Mouse (Mus musculus): ENCODE measurements around the gene Ctla4.

Gene Ctla4

DNA sequence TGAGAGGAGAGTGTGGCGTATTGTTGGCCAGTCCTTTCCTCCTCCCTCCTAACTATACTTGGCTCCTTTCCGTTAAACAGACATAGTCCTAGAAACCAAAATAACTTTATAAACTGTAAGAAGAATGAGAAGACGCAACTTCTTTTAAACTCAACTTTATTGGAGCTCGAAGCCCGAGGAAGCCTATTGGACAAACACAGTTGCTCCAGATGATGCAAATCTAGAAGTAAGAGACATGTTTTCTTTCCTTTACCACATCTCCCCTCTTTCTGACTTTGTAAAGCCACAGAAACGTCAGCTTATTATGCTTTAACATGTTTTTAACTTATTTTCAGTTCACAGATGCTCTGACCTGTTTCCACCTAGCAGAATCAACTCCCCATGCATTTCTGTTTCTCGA, at the start of gene Ctla4:
Gene Ctla4 (plus strand): TSS at position 20 of the 400 bp plus-strand sequence.
- DNase-seq (ENCODE audit: low read depth, low spot score): no peak

DNA sequence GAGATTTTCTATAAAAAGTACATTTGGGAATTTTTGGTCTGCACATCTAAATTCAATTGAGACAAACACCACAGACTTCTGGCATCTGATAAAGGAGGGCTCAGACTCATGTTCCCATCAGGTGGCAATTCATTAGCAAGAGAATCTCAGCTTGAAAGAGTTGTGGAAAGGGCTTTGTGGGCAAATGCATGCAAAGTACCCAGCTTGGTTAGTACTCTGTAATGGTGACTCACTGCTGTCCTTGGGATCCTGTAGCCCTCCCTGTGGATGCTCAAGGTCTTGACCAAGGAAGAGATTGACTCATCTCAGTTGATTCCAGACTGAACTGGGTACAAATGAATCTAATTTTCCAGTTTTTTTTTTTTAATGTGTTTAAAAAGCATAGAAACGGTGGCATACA, 47.6 kb upstream of the Ctla4 start:
- no peak for DNase-seq (ENCODE audit: low read depth, low spot score)

DNA sequence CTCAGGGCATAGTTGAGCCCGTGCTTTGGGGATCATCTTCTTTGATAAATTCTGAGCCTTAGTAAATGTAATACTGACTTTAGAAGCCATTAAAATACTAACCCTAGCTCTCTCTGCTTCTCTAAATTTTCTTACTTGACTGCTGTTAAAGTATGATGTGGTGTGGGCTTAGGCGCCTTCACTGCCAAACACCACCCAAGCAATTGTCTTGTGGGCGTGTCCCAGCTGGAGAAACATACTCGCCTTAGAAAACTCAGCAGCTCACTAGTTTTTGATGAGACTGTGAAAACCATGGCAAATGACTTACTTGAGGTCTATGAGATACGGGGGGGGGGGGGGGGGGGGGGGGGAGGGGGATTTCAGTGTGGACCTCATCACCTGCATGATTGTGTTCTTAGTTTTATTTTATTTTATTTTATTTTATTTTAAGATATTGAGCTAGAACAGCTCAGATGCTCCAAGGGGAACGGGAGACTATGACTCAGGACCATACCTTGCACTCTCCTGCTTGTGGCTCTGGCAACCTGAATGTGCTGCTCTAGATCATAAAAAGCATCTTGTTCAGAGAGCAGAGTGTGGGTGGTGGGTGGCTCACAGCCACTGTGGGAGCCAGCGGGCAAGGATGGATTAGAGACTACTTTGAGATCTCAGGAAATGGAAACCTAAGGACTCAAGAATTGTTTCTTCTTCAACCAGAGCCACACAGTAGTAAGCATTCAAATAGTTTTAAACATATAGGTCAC, 41.3 kb upstream of the Ctla4 start:
- no peak for DNase-seq (ENCODE audit: low read depth, low spot score)

DNA sequence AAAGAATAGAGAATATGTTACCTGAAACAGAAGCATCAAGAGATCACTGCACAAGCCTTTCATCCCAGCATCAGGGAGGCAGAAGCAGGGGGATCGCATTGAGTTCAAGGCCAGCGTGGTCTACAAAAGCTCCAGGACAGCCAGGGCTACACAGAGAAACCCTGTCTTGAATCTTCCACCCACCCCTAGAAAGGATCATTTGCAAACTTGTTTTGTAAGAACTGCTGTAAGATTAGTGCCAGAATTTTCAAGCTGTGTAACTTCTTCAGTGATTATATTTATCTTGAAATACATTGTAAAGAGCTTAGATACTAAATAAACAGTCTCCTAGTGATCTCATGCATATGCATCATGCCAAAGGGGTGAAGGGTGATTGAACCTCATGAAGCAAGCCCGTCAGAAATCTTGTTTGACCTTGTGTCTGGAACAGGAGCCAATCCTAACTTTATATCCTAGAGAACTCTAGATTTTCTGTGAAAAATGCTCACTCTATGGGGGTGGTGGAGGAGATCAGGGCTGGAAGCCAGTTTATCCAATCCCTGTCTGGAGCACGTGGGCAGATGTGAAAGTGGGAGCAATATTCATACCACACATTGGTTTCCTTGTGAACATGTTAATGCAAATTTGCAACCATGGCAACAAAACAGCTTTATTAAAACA, 40.1 kb upstream of the Ctla4 start:
- no peak for DNase-seq (ENCODE audit: low read depth, low spot score)

- DNase-seq (ENCODE audit: low read depth, low spot score): no peak
Measured at GRCm38 (mm10) chr1:60849112-60849511, 37.7 kb upstream of the Ctla4 start.

DNA sequence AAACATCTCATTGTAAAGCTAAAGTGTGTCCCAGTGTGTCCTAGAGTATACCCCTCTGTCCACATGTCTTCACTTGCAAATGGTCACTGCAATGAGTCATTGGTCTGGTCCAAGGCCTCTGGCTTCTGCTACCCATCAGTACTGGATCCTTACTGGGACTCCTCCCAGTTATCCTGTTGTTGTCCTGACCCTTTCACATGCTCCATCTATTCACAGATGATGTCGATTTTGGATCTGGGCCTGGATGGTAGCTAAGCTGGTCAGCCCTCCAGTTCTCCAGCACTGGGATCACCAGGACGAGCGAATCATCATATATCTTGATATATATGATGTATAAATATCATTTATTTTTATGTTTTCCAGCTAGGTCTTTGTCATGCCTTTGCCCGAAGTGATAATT, 37.0 kb upstream of the Ctla4 start:
- no peak for DNase-seq (ENCODE audit: low read depth, low spot score)

DNA sequence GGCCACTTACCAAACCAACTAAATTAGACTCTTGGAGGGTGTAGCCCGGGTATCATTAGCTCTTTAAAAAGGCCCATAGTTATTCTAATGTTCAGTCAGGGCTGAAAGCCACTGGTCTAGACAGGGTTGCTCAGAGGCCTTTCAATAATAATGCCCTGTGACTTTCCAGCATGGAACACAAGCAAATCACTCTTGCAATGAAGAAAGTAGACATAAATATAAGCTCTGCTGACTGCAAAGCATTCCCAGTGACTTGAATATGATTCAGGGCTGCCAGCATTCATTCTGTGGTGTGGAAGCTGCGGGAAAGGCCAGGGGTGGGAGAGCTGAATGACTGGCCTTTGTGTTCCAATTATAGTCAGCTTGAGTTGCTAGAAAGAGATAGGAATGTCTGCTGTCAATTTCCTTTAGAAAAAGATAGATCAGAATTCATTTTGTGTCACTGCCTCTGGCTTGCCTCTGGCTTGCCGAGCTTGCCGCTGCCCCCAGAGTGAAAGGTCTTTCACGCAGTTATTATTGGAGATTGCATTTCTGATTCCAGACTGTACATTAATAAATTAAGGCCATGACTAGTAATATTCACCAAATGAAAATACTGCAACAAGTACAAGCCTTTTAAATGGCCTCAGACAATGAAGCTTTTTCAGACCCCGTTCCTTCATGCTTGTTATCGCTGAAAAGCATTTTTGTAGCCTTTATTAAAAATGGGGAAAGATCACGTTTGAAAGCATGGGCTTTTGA, 35.6 kb upstream of the Ctla4 start:
- peak; percentile 20 for DNase-seq (ENCODE audit: low read depth, low spot score)

GRCm38 (mm10) chr1:60852075-60852769, 34.6 kb upstream of the Ctla4 start:
- DNase-seq (ENCODE audit: low read depth, low spot score): no peak

- no peak for DNase-seq (ENCODE audit: low read depth, low spot score)
Measured at GRCm38 (mm10) chr1:60852770-60853147, 34.0 kb upstream of the Ctla4 start.

- no peak for DNase-seq (ENCODE audit: low read depth, low spot score)
Measured at GRCm38 (mm10) chr1:60853330-60853956, 33.4 kb upstream of the Ctla4 start.

GRCm38 (mm10) chr1:60853991-60854390, 32.8 kb upstream of the Ctla4 start:
- no peak for DNase-seq (ENCODE audit: low read depth, low spot score)

DNA sequence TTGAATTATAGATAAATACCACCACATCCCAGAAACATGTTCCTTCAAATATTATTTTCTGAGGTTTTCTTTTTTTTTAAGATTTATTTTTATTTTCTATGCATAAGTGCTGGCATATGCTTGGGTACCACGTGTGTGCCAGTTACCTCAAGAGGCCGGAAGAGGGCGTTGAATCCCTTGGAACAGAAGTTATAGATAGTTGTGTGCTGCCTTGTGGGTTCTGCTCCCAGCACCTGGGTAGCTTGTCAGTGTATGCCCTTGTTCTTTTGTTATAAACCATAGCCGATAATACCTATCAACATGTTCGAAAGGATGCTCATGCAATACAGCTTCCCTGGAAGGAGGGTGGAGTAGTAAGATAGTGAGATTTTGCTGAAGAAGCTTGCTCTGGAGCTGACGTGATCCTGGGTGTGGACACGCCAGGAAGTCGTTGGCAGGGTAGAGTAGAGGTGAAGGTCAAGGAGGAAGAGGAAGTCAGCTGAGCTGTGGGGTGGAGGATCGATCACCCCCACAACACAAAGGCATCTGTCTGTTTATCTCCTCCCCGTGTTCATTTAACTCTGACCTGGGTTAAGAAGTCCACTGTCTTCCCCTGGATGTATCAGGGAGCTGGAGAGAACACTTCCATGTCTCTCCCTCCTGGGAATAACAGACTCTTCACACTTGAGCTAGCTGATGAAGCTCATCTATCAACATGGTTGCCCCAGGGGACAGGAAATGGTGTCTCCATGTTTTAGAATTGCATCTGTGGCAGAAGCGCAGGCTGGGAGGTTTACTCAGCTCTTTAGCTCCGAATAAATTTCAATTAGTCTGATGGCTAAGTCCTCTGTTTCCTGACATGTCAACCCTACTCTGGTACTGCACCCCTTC, 29.2 kb upstream of the Ctla4 start:
- no peak for DNase-seq (ENCODE audit: low read depth, low spot score)

GRCm38 (mm10) chr1:60859159-60859558, 27.6 kb upstream of the Ctla4 start:
- no peak for DNase-seq (ENCODE audit: low read depth, low spot score)

- DNase-seq (ENCODE audit: low read depth, low spot score): no peak
Measured at GRCm38 (mm10) chr1:60859842-60860241, 27.0 kb upstream of the Ctla4 start.

- peak; percentile 77 for DNase-seq (ENCODE audit: low read depth, low spot score)
Measured at GRCm38 (mm10) chr1:60860357-60860946, 26.3 kb upstream of the Ctla4 start.

DNA sequence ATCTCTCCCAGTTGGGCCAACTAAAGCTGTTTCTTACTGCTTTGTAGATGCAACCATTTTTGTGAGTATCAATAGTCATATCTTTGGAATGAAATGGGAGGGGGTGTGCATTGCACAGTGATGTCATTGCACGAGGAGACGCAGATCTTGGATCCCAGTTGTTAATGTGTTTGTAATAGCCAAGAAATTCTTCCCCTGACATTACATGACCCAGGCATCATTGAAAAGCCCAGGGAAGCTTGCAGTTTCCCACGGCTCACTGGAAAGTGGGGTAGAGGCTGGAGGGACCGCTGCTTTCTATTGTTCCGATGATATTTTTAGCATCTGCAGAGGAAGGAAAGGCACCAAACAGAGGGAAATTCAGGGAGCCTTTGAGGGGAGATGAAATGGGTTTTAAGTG, 25.8 kb upstream of the Ctla4 start:
- DNase-seq (ENCODE audit: low read depth, low spot score): peak; percentile 52

GRCm38 (mm10) chr1:60861431-60861830, 25.4 kb upstream of the Ctla4 start:
- no peak for DNase-seq (ENCODE audit: low read depth, low spot score)

DNA sequence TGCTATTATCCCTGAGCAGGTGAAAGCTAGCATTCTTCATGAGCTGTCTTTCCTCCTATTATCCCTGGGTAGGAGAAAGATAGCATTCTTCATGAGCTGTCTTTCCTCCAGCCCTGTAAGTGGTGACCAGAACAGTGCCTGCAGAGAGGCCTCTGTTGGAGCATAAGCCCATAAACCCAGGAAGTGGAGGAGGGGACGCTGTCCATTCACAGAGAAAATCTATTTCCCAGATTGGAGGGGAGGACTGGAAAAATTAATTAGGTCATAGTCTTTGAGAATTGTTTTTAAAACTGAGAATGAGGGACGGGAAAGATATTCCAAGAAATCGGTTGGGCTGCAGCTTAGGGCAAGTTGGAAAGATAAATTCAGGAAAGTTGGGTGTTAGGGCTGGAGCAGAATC, 24.3 kb upstream of the Ctla4 start:
- no peak for DNase-seq (ENCODE audit: low read depth, low spot score)

DNA sequence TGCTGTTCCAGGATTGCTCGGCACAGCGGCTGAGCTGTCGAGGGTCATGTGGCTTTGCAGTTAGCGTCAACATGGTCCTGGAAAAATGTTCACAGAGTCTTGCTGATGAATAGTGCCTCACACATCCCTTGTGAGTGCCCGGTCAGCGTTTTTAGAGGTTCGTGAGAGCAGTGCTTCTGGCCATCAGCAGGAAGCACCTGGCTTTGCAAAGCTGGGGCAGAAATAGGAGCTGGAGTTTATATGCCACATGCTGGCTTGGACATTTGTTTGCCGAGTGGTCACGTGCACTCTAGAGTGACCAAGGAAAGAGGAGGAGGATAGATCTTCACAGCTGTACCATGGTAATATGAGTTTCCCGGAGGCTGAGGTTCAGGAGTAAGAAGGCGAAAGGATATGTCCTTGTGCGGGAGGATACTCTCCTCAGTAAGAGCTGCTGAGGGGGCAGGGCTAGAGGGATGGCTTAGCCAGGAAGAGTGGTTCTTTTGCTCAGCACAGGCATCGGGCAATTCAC, 23.8 kb upstream of the Ctla4 start:
- no peak for DNase-seq (ENCODE audit: low read depth, low spot score)

GRCm38 (mm10) chr1:60863701-60864100, 23.1 kb upstream of the Ctla4 start:
- no peak for DNase-seq (ENCODE audit: low read depth, low spot score)

All from brain, embryonic 18.5 days (tissue).